Mouse (Mus musculus) adrenal gland, postnatal 4 days (tissue): ENCODE measurements at regions not wholly inside any gene's neighbourhood (a gene's known extent, or its start where the extent isn't known, plus 50 kb on each side); places are given as distances from the start of the nearest gene placed in this dataset.
A peak's percentile ranks its signal among the peaks of the same experiment; 100 is the strongest.

Experiments
- DNase-seq, 2 experiments: peaks; one replicate each; pipeline ENCODE4 v3.0.0; 2021 to 2022; ENCODE audit warnings: low spot score in 2 of 2, mixed read lengths in 2 of 2

DNA sequence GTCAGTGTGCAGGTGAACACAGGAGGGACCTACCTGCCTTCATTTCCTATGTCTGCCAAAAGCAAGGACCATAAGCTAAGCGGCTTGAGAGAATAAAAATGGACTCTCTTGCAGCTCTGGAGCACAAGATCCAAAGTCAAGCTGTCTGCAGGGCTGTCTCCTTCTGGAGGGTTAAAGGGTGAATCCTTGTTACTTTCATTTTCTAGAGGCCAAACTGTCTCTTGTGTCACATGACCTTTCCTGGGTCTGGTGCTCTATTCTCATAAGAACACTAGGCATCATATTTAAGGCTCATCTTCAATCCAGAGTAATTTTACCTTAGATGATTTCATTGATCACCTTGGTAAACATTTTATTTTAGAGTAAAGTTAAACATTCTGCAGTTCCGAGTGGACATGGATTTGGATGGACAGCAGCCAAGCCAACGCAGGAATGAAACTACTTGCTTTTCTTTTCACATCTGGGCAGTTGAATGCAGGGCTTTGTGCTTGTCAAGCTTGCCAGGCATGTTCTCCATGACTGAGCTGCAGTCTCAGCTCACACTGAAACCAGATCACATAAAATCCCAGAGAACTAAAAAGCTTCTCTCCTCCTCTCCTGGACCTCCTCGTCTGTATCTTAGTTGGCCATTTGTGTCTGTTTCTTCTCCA is 180.8 kb downstream of the Cd83 start:
- DNase-seq: no peak

DNA sequence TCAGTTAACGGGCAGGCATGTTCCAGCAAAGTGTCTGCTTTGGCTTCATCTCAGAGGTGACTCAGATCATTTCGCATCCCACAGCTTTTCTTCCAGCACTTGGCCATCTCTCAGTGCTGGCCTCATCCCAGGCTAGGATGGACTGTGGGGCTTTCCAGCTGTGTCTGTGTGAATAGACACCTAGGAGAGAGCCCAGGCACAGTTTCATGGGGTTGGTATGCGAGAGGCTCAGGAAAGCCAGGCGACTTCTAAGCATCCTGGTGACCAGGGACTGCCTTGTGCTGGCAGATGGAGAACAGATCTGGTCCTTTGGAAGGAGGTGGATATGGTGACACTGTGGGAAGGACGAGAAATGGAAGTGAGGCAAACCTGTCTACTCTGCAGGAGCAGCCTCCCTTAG is 182.9 kb downstream of the Cd83 start:
- no peak for DNase-seq

DNA sequence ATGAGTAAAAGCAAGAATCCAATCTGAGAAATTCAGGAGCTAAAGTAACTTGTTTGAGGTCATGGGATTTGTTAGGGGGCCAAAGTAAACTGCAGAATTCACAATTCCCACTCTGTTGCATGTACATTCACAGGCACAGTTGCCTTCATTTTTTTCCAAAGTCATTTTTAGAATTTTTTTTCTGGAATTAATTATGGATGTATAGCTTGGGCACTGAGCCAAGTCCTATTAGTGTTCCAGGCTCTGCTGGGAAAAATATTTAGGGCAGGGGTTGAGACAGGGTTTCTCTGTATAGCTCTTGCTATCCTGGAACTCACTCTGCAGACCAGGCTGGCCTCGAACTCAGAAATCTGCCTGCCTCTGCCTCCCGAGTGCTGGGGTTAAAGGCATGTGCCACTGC is 188.3 kb downstream of the Cd83 start:
- no peak for DNase-seq

DNA sequence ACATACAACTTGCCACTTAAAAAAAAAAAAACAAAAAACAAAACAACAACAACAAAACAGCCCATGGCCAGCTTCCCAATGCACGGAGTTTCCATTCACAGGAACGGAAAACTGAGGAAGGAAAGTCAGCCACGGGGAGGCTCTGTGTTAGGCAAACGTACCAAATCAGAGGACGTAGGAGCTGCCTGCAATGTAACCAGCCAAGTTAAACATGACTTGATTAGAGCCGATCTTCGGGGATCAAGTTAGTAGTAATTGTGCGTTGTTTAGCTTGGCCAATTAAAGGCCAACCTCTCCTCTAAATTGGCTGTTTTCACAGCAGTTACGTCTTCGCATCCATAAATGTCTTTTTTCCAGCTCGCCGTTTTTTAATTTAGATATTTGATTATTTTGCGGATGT is 190.7 kb downstream of the Cd83 start:
- no peak for DNase-seq

DNA sequence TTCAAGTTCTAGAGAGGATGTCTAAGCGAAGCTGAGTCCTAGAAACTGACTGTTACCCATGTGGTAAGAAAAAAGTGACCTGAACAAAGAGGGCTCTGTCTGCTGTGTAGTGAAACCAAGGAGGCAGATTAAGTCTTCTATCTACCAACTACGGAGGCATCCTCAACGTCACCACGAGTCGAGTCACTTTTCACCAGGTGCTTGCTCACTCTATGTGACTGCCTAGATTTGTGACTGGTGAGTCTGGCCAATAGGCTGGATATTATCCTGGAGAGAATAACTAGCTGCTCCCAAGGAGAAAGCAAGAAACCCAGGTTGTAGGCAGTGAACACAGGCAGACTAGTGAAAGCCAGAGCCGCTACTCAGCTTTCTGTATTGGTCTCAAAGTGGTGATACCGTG is 191.2 kb downstream of the Cd83 start:
- no peak for DNase-seq

DNA sequence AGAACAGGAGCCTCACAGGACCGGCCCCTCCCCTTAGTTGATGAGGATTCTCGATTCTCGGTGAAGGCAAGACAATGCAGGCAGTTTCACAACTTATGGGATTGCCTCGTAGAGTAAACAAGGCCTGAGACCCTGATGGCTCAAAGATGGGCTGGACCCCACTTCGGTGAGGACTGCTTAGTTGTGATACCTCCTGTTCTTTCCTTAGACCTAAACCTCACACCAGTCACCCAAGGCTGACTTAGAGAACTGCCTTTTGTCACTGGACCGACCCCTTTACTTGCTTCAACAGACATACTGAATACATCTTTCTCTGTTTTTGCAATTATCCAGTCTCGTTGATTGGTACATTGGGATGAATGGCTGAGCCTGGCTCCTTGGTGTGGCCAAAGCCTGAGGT is 192.1 kb downstream of the Cd83 start:
- DNase-seq: no peak

DNA sequence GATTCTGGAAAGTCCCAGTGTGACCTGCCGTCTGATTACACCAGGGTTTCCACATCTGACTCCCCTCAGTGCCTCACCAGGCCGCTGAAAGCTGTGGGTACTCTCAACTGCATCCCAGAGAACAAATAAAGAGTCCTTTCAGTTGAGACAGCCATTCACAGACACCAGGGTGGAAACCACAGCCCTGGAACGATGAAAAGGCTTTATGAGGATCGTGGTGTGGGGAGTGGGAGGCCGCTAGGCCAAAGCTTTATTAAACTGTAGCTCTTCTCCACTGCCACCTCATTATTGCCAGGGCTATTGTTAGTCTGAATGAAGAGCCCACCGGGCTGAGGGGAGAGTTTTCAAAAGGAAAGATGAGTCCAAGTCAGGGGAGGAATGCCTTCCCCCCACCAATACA is 202.8 kb downstream of the Cd83 start:
- DNase-seq: no peak

DNA sequence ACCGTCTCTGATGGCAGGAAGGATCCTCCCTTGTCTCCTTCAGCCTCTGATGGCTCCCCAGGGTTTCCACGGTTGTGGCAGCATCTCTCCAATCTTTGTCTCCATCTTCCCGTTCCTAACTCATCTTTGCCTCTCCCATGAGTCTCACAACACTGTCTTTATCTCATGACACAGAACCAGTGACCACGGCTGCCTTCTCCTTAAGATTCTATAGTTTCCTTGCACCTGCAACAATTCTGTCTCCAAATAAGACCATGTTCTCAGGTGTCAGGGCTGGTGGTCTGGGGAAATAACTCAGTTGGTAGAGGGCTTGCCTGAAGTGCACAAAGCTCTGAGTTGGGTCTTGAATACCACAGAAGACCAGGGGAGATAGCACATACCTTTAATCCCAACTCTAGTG is 203.8 kb downstream of the Cd83 start:
- DNase-seq: no peak

DNA sequence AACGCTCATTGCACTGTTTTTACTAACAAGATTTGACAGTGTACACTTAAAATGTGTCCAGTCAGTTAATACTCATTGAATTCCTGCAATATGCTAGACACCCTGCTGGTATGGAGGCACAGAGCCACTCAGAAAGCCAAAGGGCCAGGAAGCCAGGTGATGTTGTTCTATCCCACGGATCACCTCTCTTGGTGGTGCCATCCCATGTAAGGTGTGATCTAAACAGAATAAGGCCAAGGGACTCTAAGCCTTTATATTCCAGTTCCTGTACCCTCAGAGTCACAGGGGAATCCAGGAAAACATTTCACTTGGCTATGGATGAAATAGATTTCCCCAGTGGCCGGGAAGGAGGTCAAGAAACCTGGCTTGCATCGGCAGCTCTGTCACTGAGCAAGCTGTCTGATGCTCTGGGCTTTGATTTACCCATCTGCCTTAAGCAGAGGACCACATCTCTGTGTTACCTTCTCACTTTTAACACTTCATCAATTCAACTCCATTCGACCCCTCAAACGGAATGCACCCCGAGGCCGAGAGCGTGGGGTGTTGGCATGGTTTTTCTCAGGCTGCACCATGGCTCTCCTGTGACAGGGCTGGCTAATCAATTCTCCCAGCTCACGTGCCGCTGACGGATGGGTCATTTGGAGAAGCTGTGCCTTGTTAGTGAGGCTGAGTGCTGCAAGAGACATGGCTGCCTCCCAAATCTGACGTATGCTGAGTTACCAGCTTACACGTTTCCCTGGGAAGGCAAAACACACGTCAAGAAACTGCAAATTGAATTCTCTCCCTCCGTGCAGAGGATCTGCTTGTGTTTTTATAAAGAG is 205.9 kb downstream of the Cd83 start:
- no peak for DNase-seq

DNA sequence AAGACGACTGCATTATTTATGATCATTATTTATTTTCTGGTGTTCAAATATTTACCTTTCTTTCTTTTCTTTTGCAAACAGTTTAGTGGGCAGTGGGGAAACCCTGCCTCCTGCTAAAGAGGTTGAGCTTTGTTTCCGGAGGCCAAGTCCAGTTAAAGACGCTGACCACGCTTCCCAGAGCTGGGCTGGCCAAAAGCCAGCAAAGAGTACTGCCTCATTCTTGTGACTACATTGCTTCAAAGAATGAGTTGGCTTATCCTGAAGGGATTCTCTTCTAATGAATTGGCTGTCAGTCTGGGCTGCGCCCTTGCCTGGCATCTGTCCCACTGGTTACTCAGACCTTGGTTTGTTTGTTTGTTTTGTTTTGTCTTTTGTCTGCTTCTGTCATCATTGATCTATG is 207.2 kb downstream of the Cd83 start:
- DNase-seq: peak; percentile 10 to 45

DNA sequence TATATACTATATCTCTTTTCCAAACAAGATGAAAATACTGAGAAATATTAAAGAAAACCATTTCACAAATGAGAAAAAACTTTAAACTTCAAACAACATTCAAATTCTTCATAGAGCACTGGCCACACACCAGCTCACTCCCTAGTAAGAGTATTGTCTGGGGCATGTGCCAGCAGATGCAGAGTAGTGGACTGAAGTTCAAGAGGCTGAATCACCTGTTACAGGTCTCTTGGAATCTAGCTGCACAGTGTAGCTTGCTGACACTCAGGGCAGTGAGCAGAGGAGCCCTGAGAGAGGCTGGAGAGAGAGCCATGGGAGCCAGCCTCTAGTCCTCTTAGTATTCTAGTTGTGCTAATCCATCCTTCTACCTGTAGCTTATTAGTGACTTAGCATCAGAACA is 208.4 kb downstream of the Cd83 start:
- DNase-seq: no peak

DNA sequence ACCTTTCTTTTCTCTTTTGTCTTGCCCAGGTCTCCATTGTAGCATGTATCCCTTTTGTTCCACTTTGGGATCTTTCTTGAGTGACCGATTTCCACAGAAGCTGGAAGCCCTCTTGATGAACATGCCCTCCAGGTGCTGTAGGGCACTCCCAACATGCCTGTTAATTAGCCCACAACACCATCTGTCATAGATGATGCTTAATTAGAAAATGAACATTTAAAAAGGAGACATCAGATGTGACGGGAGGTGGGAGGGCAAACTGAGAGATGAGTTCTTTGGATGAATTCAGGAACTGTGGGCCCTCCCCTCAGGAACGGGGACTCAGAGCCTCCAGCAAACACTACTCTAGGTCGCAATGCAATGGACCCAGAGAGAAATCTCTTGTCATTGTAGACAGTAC is 209.8 kb downstream of the Cd83 start:
- no peak for DNase-seq

DNA sequence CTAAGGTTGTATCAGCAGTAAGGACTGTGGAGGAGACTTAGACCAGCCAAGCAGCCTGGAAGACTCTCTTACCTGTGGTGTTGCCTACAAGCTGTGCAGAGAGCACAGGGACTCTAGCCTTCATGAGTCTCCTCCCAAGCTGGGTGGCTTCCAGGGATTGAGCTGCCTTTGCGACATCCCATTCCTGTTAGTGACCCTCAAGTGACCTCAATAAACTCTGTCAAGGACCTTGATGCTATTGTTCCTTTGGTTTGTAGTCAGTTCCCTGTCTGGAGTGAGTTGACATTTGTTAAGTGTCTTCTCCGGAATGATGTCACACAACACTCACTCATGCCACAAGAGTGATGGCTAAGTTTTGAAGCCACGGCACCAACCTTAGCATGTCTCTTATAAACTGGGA is 211.0 kb downstream of the Cd83 start:
- DNase-seq: peak in 1 of 2 experiments; percentile 13

DNA sequence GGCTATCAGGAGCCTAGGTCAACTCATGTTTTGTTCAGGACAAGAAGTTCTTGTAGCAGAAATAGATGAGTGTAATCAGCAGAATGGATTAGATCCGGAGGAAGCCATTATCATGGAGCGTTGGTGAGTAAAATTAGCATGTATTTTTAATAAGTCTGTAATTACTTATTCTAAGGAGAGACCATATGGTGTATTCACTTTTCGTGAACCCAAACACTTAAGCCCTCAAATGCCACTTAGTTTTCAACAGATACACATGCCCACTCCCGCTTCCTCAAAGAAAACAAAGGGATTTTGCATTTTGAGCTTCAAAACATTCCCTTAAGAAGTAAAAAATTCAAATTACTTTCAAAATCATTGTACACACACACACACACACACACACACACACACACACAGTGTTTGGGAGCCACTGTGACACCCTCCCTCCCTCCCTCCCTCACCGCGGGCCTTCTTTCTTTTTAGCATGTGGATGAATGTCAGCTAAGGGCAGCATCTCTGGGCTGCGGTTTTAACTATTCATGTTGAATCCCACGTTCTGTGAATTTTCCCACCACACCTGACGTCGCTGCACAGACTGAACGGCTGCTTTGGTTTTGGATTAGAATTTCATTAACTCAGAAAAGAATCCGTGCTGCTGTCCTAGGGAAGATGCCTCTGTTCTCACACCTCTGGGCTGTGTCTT is 217.4 kb downstream of the Cd83 start:
- DNase-seq: no peak

DNA sequence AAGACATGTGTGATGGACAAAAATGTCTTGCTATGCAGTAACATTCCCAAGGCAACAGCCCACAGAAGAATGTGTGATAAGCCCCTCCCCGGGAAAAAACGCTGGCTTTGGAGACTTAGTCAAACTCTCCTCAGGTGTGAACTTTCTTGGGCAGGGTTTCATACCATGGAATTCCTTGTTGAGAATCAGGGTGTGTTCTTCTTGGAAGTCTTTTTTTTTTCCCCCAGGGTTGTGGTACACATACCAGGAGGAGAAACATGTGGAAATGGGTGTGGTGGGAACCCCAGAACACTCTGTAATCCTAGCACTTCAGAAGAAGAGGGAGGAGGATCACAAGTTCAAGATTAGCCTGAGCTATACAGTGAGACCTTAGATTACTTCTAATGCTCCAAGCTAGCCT is 228.3 kb downstream of the Cd83 start:
- DNase-seq: no peak

DNA sequence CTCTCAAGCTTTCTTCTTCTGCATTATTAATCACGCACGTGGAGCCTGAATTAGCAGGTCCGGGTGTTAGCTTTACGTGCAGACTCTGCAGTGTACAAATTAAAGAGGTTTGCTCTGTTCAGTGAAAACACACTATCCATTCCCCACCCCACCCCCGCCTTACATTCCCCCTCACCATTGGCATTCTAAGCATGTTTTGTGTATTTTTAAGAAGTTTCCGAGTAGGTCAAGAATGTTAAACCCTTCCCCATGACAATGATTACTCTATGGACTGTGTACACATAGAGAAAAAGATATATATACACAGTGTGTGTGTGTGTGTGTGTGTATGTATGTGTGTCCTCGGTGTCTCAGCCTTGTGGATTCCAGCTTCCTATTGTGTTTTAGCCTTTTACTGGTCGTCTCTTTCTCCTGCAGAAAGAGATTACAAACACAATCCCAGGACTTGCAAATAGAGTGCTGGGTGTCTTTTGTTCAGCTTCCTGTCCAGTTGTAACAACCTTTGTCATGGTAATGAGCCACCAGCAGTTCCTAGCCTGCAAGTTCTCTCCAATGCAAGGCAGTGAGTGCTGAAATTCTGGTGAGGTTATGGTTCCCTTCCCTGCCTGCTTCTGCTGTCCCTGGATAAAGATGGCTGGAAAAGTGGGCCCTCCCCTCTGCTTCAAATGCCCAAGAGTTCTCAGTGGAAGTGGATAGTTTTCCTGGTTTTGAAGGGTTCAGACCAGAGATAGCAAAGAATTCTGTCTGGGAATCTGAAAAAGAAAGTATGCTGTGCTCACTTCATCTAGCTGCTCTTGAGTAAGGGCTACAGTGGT is 234.1 kb downstream of the Cd83 start:
- DNase-seq: no peak

DNA sequence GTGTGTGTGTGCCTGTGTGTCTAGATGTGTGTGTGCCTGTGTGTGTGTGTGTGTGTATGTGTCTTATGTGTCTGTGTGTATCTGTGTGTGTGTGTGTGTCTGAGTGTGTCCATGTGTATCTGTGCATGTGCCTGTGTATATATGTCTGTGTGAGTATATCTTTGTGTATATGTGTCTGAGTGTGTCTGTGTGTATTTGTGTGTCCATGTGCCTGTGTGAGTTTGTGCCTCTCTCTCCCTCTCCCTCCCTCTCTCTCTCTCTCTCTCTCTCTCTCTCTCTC is 234.7 kb downstream of the Cd83 start:
- no peak for DNase-seq

DNA sequence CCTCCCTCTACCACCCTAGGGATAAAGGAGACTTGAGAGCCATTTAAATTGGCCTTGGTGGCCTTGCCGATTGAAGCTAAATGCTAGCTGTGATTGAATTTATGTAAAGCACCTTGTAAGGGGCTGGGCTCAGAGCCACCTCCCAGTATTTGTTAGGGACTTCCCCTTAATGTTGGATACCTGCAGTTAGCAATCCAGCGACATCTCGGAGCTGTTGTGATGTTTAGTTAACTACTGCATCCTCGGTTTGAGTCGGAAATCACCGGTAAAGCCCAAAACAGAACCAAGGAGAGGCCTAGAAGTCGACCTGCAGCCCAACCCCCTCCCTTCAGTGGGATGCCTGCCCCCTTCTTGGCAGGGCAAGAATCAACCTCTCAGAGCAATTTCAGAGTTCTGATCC is 236.3 kb downstream of the Cd83 start:
- DNase-seq: no peak

DNA sequence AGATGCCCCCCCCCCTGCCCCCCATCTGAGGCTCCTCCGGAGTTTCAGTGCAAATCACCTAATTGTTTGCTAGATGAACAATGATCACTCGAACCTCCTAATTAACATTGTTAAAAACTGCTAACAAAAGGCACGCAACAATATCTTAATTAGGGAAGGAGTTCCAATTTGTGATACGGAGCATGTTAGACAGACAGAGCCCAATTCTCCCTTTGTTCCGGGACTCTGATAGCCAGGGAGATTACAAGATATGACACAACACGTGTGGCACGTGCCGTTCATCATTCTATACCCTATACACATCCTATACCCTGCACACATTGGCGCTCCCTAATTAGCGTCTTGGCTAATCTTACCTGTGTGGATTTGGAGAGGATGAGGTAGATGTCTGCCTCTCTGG is 237.5 kb downstream of the Cd83 start:
- DNase-seq: no peak

DNA sequence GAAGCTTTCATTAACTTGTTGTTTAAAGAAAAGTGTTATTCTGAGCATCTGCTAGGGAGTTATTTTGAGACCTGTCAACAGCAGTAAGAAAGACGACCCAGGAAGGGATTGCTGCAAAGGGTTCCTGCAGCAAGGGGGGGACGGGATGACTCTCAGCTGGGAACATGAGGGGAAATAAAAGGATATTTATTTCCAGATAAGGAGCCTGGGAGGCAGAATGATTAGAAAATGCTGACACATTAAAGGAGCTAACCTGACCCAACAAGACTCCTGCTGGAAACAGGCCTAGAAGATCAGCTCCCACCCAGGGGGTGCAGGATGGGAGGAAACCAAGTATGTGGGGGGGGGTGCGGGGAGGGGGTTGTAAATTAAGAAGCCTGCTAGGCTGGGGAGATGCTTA is 240.0 kb downstream of the Cd83 start:
- DNase-seq: no peak

DNA sequence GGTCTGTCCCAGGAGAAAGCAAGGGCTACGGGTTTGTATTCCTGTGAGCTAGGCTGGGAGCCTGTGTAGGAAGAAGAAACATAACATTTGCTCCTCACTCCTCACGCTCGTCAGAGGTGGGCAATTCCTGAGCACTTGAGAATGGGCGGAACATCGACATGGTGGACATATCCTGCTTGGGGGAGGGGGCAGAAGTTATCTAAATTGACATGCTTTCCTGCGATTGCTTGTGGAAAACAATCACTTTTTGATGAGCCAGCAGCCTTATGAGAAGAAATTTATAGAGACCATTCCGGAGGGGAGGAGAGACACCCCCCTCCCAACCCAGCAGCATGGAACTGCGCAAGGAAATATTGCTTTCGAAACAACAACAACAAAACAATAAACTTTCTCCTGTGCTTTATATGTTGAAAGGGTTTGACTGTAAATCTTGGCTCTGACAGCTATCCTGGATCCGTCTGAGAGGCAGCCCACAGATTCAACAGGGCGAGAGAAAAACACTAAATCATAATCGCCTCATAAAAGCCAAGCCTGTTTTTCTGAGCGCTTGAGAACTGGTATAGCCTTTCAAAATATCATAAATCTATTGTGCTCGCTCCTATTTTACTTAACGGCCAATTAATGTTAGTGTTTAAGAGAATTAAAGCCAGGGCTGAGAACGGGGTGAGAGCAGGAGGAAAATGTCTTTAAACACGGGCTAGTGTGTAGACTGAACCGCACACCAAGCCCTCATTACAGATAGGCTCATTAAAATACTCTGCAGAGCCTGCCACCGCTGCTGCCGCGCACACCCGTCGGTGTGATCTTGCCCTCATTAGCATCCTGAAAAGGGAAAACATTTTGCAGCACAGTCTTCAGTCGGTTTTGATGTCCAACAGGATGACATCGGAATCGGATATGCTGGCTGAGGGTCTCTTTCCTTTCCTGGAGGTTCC is 242.0 kb downstream of the Cd83 start:
- DNase-seq: no peak
